Mouse (Mus musculus) right cerebral cortex, postnatal 14 days (tissue): ENCODE results near the gene Espn.

Source experiments
- DNase-seq: peaks from one replicate; pipeline ENCODE4 v3.0.0; 2022

Gene Espn

GRCm38 (mm10) chr4:152151966-152152544, at the start of gene Espn:
TSS of gene Espn (minus strand) at chr4:152152371.
- DNase-seq, result no peak

DNA sequence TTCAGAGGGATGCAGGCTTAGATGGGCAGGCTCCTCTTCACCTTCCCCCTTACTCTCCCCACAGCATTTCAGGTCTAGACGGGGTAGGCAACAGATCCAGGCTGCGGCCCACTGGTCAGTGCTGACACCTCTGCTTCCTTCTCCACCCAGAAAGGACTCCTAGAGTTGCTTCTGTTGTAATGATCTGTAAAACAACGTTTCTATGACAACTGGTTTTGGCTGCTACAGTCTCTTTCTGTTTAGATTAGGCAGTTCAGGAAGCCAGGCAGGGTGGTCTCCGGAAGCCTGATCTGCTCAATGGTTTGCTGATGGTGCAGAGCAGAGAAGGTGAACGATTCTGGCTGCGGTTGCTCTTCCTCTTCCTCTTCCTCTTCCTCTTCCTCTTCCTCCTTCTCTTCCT, 49.3 kb upstream of the Espn start:
- no peak for DNase-seq

- no peak for DNase-seq
Measured at GRCm38 (mm10) chr4:152199617-152200016, 47.4 kb upstream of the Espn start.

- DNase-seq, result no peak
Measured at GRCm38 (mm10) chr4:152197545-152197944, 45.4 kb upstream of the Espn start.

DNA sequence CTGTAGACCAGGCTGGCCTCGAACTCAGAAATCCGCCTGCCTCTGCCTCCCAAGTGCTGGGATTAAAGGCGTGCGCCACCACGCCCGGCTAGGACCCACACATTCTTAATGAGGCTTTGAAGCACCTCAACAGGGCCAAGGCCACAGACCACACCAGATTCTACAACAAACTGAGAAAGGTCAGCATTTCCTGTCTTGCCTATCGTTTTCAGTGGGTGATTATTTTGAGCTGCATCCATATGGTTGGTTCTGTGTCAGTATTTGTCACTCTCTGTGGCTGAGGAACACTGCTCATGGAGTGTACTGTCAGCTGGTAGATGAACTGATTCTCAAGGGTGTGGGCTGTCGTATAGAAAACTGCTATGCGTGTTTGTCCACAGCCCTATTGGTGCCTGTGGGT, 44.1 kb upstream of the Espn start:
- DNase-seq, result no peak

DNA sequence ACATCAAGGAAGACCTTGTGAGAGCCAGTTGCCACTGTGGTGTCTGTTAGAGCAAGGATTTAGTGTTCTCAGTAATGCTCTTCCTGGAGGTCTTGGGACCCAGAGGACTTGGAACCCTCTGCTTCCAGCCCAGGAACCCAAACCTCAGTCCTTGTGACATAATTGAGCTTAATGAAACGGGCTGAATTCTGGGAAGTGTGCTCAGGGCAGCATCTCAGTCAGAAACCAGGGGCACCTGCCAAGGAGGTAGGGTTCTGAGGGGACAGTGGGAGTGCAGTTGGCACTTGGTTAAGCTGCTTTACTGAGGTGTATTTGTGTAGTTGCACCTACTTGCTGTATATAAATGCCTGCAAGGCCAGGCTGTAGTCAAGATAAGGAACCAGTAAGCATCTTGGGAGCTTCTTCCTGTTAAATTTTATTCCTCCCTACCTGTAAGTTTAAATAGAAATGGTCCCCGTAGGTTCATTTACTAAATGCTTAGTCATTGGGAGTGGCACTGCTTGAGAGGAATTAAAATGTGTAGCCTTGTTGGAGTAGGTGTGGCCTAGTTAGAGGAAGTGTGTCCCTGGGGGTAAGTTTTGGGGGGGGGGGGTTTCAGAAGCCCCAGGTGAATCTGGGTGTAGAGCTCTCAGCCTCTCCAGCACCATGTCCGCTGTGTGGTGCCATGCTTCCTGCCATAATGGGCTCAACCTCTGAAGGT, 42.5 kb upstream of the Espn start:
- no peak for DNase-seq

GRCm38 (mm10) chr4:152192569-152192968, 40.4 kb upstream of the Espn start:
- DNase-seq, result no peak

GRCm38 (mm10) chr4:152190701-152191100, 38.5 kb upstream of the Espn start:
- DNase-seq, result no peak

DNA sequence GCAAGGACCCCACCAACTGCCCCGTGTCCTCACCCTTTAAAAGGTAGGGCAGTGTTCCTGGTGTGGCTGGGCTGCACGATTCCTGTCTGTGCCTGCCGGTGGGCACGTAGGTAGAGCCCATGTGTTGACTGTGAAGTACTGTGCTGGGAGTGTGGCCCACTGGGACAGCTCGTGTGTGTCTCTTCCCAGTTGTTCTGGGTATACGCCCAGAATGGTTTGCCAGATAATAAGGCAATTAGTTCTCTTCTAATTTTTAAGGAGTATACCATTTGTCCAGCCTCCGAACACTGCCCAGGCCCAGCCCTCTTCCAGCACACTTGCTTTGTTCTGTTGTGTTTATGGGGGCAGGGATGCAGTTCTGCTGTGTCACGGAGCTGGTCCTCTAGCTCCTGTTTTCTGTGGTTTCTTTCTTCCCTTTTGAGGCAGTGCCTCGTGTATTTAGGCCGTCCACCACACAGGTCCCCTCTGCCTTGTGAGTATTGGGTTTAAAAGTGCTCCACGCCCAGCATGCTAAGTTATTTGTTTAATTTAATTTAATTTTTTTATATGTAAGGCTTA, 38.0 kb upstream of the Espn start:
- no peak for DNase-seq

- DNase-seq, result no peak
Measured at GRCm38 (mm10) chr4:152189691-152190090, 37.5 kb upstream of the Espn start.

GRCm38 (mm10) chr4:152189071-152189470, 36.9 kb upstream of the Espn start:
- no peak for DNase-seq

GRCm38 (mm10) chr4:152188651-152189050, 36.5 kb upstream of the Espn start:
- DNase-seq, result no peak

DNA sequence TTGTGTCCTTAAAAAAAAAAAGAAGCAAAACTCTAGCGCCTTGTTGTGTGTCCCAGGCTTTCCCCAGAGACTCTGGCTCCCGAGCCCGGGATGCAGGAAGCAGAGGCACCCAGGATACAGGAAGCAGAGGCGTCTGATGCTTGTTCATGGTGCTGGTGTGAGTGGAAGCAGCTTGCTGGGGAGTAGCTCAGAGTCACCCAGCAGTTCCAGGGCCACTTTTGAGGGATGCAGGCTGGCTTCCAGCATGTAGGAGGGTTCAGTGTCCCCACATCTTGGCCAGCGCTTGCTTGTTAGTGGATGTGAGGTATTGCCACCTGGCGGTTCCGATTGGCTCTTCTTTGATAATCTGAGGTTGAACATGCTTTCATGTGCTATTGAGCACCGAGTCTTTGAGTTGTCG, 35.0 kb upstream of the Espn start:
- no peak for DNase-seq

DNA sequence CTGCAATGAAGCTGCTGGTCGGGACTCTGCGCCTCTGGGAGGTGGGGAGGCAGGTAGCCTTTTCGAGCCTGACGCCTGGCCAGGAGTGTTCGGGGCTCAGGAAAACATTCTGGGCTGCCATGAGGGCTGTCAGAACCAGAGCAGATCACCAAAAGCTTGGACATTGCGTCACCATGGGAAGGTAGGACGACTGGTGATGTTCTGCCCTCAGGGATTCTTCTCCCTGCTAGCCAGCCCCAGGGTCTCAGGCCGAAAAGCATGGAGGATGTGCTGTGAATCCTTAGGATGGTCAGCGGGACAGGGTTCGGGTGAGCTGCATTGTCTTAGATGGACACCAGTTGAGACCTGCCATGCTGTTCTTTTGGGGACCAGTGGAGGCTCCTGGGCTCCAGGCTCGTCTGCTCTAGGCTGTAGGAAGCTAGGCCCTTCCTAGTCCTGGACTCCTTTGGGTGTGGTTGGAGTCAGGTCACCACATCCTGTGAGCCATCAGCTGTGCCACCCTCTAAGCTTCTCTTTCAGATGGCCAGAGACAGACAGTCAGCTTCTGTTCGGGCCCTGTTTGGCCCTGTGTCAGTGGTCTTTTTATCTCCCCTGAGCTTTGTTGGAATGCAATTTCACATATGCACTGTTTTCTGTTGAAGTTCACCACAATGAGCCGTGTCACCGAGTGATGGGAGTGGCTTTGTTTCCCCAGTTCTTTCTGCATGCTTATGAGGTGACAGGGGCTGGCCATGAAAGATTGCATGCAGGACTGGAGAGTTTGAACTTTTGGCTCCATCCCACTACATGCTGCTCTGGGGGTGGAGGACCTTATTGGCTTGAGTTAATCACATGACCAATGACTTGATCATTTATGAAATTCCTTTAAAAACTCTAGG, 34.3 kb upstream of the Espn start:
- no peak for DNase-seq

- no peak for DNase-seq
Measured at GRCm38 (mm10) chr4:152185510-152186204, 33.5 kb upstream of the Espn start.

DNA sequence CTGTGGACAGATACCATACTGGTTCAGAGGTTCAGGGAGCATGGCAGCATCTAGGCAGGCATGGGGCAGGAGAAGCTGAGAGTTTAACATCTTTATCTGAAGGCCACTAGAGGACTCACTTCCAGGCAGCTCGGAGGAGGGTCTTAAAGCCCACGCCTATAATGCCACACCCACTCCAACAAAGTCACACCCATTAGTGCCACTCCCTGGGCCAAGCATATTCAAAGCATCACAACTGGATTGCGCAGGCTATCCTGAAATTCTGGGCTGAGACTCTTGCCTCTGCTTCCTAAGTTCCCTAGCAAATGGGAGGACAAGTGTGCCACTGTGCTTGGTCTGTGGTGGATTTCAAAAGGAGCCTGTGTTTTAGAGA, 33.0 kb upstream of the Espn start:
- no peak for DNase-seq

DNA sequence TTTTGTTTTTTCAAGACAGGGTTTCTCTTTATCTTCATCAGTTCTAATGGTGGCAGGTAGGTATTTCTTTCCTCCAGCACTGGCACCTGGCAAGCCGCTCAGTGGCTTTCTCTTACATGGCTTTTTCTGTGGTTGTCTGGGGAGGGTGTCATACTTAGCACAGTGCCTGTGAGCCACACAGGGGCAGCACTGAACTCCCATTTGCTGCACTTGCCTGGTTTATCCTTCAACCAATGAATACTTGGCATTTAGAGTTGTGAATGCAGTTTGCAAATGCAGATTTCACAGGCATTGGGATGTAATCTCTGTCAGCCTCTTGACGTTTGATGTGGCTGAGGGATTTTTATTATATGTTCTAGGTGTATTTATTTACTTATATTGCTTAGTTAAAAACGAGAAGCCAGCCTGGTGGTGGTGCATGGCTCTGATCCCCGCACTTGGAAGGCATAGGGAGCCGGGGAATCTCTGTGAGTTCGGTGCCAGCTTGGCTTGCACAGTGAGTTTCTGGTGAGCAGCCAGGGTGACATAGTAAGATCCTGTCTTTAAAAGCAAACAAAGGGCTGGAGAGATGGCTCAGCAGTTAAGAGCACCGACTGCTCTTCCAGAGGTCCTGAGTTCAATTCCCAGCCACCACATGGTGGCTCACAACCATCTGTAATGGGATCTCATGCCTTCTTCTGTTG, 32.3 kb upstream of the Espn start:
- peak; percentile 43 for DNase-seq

- no peak for DNase-seq
Measured at GRCm38 (mm10) chr4:152182205-152182604, 30.0 kb upstream of the Espn start.

GRCm38 (mm10) chr4:152179946-152180660, 27.9 kb upstream of the Espn start:
- no peak for DNase-seq

GRCm38 (mm10) chr4:152178916-152179705, 26.9 kb upstream of the Espn start:
- no peak for DNase-seq

- DNase-seq, result peak; percentile 66
Measured at GRCm38 (mm10) chr4:152178344-152178864, 26.2 kb upstream of the Espn start.
